Mouse (Mus musculus) liver, embryonic 14.5 days (tissue): Measurements from ENCODE around the gene Dop1a. TPM values are rescaled to one million over a fixed set of nuclear protein-coding genes. Genes with fewer than 3 reads are reported as not detected.

ENCODE experiments used
- ATAC-seq: fragments of 200-750 bp; cut with Nextera tagmentation; 2 replicates; pipeline ENCODE4 v1.8.0; 2017; ENCODE audit warnings: moderate number of reproducible peaks, mild to moderate bottlenecking, moderate library complexity; ENCODE audit not compliant: insufficient read depth
- DNase-seq, 3 experiments: peaks; one replicate each; pipeline ENCODE4 v3.0.0-alpha.2; 2012 to 2013; ENCODE audit warnings: low read depth in 3 of 3, low spot score in 3 of 3
- H3K27ac ChIP-seq: fragments of 300-500 bp; sonication (generic); 2 replicates; pipeline ENCODE4 v1.5.1; 2014; ENCODE audit warnings: moderate library complexity, mild to moderate bottlenecking, control low read depth, inconsistent platforms
- H3K27me3 ChIP-seq: fragments of 300-500 bp; sonication (generic); 2 replicates; pipeline ENCODE4 v1.6.1; 2014; ENCODE audit warnings: mild to moderate bottlenecking, low read length, moderate library complexity; ENCODE audit not compliant: control insufficient read depth, insufficient read depth
- H3K36me3 ChIP-seq: fragments of 300-500 bp; sonication (generic); replicated peaks from 2 replicates; pipeline ENCODE4 v1.6.1; 2014; ENCODE audit warnings: low read depth; ENCODE audit not compliant: control insufficient read depth, insufficient read depth
- H3K4me1 ChIP-seq, 2 experiments: fragments of 200-500 bp in 1 of 2; fragments of 300-500 bp in 1 of 2; sonication (generic) in 1 of 2; replicated peaks; 2 replicates each; pipeline ENCODE4 v1.6.1; 2012 to 2014; ENCODE audit warnings: antibody characterized with exemption in 1 of 2, inconsistent platforms in 1 of 2, low read length in 1 of 2; ENCODE audit not compliant: control insufficient read depth in 2 of 2, insufficient read depth in 2 of 2
- H3K4me2 ChIP-seq: fragments of 300-500 bp; sonication (generic); 2 replicates; pipeline ENCODE4 v1.6.1; 2014; ENCODE audit warnings: low read depth, mild to moderate bottlenecking, control low read depth, moderate library complexity
- H3K4me3 ChIP-seq, 2 experiments: fragments of 200-500 bp in 1 of 2; fragments of 300-500 bp in 1 of 2; sonication (generic) in 1 of 2; 2 replicates each; pipeline ENCODE4 v1.5.1; 2012 to 2014; ENCODE audit warnings: low read depth in 2 of 2, low read length in 2 of 2, mild to moderate bottlenecking in 2 of 2, control low read depth in 1 of 2, inconsistent platforms in 1 of 2, moderate library complexity in 1 of 2; ENCODE audit not compliant: insufficient read depth in 1 of 2
- H3K9ac ChIP-seq: fragments of 300-500 bp; sonication (generic); replicated peaks from 2 replicates; pipeline ENCODE4 v1.6.1; 2014; ENCODE audit warnings: mild to moderate bottlenecking, control low read depth, moderate library complexity
- H3K9me3 ChIP-seq: fragments of 300-500 bp; sonication (generic); 2 replicates; pipeline ENCODE4 v1.6.1; 2016; ENCODE audit warnings: low read length, mixed read lengths; ENCODE audit not compliant: control insufficient read depth
- CTCF ChIP-seq: IDR thresholded peaks from 2 replicates; pipeline ENCODE4 v1.5.1; 2016; ENCODE audit warnings: antibody characterized with exemption, low read depth, control low read depth
- EP300 ChIP-seq: IDR thresholded peaks from 2 replicates; pipeline ENCODE4 v1.6.1; 2016; ENCODE audit warnings: antibody characterized with exemption, low read depth
- WGBS: fragments of 180-500 bp; shearing (Covaris S2); extraction: QIAGEN DNeasy Blood & Tissue Kit; methylation state at CpG from one replicate; pipeline ENCODE4 v1.1.7; 2014; ENCODE audit not compliant: insufficient replicate concordance; 5-methylcytosine and 5-hydroxymethylcytosine counted together
- polyA plus RNA-seq, 2 experiments: library from polyadenylated mRNA; depleted of rRNA in 1 of 2; stranded (reverse) in 1 of 2; unstranded in 1 of 2; fragments of >200 nt; fragmentation: Nextera tagmentation in 1 of 2; extraction: Ambion mirVana in 1 of 2; gene quantifications; 2 replicates each; pipeline versions ENCODE4 v1.2.1 to v1.2.3; 2012 to 2014

Dop1a gene
- polyA plus RNA-seq, 2 experiments, result 3.1 to 4.6 TPM

DNA sequence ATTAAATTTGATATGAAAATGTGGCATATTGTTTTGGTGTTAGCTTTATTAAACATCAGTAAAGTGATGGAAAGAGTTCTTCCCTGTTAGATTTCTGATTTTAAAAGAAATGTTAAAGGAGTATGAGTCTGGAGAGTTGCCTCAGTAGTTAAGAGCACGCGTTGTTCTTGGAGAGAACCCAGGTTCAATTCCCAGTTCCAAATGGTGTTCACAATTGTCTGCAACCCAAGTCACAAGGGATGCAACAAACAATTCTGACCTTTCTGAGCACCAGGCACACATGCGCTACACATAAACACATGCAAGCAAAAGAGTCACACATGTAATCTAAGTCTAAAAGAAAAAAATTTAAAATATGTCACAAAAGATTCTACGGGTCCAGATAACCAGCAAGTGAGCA is 47.8 kb downstream of the Dop1a start:
- Histone ChIP-seq H3K9me3 (no peaks in the 10 kb centered on the region), H3K4me3 (no peak overlapping the region), H3K27me3 (no peaks in the 10 kb centered on the region), H3K27ac (no peak overlapping the region), H3K36me3 (peaks cover 2% of the 10 kb centered on the region), H3K4me2 (no peak overlapping the region), H3K9ac (no peak overlapping the region), H3K4me1 (0 out of 4 replicates have a peak, but pooled peaks cover 0 to 2% of the 10 kb centered on the region in 2 experiments)
- no peak for TF ChIP-seq CTCF
- no peak for TF ChIP-seq EP300
- ATAC-seq (no peak), DNase-seq (no peak)
- 86% methylated on average over 4 of the region's 4 CpGs for WGBS

DNA sequence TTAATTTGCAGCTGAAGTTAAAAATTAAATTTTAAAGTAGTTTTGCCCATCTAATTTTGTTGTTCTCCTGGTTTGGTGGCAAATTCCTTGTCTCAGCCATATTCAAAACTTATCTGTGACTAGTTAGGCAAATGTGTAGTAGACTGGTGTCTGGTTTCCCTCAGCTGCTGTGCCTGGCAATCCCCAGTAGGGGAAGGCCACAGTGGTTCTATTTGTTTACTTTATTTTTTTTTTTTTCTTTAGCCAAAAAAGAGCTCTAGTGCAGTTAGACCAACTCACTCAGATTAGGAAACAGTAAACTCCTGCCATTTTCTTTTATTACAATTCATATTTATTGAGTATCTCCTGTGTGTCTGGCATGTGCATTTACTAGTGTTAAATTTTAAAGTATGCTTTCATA is 55.4 kb downstream of the Dop1a start:
- no peaks in the 10 kb centered on the region for H3K4me1 ChIP-seq
- H3K36me3 ChIP-seq, result peaks cover 3% of the 10 kb centered on the region; the same call in 1 of the 2 replicates
- H3K9me3 ChIP-seq, result no peaks in the 10 kb centered on the region
- no peak for TF ChIP-seq CTCF
- H3K27me3 ChIP-seq, result no peaks in the 10 kb centered on the region
- no peak overlapping the region for H3K4me2 ChIP-seq
- H3K27ac ChIP-seq, result no peak overlapping the region
- DNase-seq (no peak), ATAC-seq (no peak)
- H3K9ac ChIP-seq, result no peak overlapping the region
- no peak overlapping the region for H3K4me3 ChIP-seq

DNA sequence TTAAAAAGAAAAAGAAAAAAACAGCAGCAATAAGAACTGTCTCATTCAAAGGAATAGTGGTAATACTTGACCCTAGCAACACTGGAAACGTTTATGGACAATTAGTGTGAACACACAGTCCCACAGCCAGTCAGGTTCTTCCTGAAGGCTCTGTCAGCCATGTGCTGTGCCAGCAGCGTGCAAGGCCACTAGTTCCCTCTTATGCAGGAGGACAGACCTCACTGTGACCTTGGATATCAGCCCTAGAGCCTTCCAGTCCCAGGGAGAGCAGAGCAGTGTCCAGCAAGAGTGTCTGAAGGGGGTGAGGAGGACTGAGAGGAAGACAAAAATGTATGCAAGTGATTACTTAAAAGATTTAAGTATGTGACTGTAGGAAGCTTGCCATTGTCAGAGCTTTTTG is 58.6 kb downstream of the Dop1a start:
- Histone ChIP-seq H3K4me2 (no peak overlapping the region), H3K36me3 (peaks cover 3% of the 10 kb centered on the region; the same call in 1 of the 2 replicates), H3K27ac (no peak overlapping the region), H3K27me3 (no peaks in the 10 kb centered on the region), H3K9me3 (no peaks in the 10 kb centered on the region), H3K4me3 (no peak overlapping the region), H3K4me1 (no peaks in the 10 kb centered on the region), H3K9ac (no peak overlapping the region)
- WGBS, result 42% methylated on average over 2 of the region's 2 CpGs
- DNase-seq (no peak), ATAC-seq (no peak)
- TF ChIP-seq CTCF, result no peak
- no peak for TF ChIP-seq EP300

DNA sequence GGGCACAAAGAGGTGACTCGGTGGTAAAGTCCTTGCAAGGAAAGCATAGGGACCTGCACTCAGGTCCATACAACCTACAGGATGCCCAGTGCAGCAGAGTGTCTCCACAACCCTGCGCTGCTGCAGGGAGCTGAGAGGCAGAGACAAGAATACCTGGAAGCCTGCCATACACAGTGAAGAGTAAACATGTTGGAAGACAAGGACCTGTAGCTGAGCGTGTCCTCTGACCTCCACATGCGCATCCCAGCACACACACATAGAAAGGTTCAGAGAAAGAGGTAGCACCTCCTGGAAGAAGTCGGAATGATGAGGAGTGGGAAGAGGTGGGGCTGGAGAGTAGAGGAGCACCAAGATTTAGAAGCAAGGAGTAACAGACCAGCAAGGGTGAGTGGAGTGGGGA is 67.1 kb downstream of the Dop1a start:
- H3K4me3 ChIP-seq, result no peak overlapping the region
- H3K36me3 ChIP-seq, result no peaks in the 10 kb centered on the region; the same call in 1 of the 2 replicates
- no peaks in the 10 kb centered on the region for H3K9me3 ChIP-seq
- no peak overlapping the region for H3K27ac ChIP-seq
- 70% methylated on average over 5 of the region's 5 CpGs for WGBS
- DNase-seq (no peak), ATAC-seq (no peak)
- no peaks in the 10 kb centered on the region for H3K4me1 ChIP-seq
- H3K9ac ChIP-seq, result no peak overlapping the region
- H3K4me2 ChIP-seq, result no peak overlapping the region
- H3K27me3 ChIP-seq, result no peaks in the 10 kb centered on the region
- TF ChIP-seq EP300, result no peak

DNA sequence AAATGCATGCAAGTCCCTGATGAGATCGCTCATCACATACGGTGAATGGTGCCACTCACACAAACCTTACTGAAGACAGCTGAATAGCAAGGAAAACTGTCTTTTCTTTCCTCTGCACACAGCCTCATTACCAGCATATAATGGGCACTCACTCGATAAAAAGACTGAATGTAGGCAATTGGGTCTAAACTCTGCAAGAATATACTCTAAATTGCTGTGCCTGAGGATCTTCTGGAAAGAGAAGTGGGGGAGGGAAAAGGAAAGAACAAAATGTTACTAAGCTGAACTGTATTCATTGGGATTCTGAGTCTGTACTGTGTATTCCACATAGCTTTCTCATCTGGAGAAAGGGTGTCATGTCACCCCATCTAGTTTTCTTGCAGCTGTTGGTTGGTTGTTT is 76.5 kb downstream of the Dop1a start:
- no peak for DNase-seq
- no peak for ATAC-seq
- no peaks in the 10 kb centered on the region for H3K9me3 ChIP-seq
- no peaks in the 10 kb centered on the region for H3K4me1 ChIP-seq
- no peak overlapping the region for H3K4me3 ChIP-seq
- TF ChIP-seq EP300 (no peak), CTCF (no peak)
- peaks cover 2% of the 10 kb centered on the region for H3K36me3 ChIP-seq
- H3K27me3 ChIP-seq, result no peaks in the 10 kb centered on the region
- H3K4me2 ChIP-seq, result no peak overlapping the region
- 73% methylated on average over 3 of the region's 3 CpGs for WGBS
- no peak overlapping the region for H3K9ac ChIP-seq
- no peak overlapping the region for H3K27ac ChIP-seq

DNA sequence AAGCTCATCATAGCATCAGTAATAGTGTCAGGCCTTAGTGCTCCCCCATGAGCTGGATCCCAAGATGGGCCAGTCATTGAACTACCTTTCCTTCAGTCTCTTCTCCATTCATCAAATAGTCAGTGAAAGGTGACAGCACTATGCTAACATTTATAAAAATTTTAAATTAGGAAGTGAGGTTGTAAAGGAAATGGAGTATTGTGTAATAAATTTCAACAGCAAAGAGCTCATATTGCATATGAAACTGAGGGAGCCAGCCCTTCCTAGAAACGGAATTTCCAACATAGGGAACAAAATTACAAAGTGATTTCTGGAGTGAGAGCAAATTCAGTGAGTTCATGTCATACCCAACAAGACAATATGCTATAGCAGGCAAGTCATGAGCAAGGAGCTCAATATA is 77.6 kb downstream of the Dop1a start:
- no peak for ATAC-seq

More for the DNA sequence above, 77.6 kb downstream of the Dop1a start:
- no peaks in the 10 kb centered on the region for H3K27me3 ChIP-seq
- H3K4me2 ChIP-seq, result no peak overlapping the region
- no peaks in the 10 kb centered on the region for H3K4me1 ChIP-seq
- H3K9me3 ChIP-seq, result no peaks in the 10 kb centered on the region
- WGBS, result 36% methylated on average over 1 of the region's 1 CpGs
- TF ChIP-seq EP300 (no peak), CTCF (no peak)
- no peak overlapping the region for H3K9ac ChIP-seq
- no peak overlapping the region for H3K4me3 ChIP-seq
- H3K27ac ChIP-seq, result no peak overlapping the region
- no peak for DNase-seq
- peaks cover 5% of the 10 kb centered on the region for H3K36me3 ChIP-seq
